Mouse (Mus musculus): ENCODE results near the gene Pde4c. TPM values are rescaled to one million over a fixed set of nuclear protein-coding genes. Genes with fewer than 3 reads are reported as not detected.

Gene Pde4c
- polyA plus RNA-seq, 1 experiment from 2014 or later = not detected

DNA sequence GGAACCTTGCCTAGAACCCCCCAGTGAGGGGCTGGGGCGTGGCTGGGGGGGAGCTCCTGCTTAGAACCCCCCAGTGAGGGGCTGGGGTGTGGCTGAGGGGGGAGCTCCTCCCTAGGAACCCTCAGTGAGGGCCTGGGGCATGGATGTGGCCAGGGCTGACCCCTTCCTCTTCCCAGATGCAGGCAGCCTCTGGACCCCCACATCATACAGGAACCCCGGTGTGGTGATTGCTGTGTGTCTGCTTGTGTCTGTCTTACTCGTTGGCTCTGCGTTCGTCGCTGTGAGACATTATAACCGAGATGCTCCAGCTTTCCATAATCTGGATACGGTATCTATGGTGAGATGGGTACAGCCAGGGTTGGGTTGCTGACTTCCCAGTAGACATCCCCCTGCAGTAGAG lies 1.9 kb upstream of the Pde4c start:
- Histone ChIP-seq H3K27ac (no peak overlapping the region), H3K79me2 (ENCODE audit: inconsistent target) (no peaks in the 10 kb centered on the region), H3K36me3 (ENCODE audit: inconsistent target) (no peaks in the 10 kb centered on the region), H3K4me3 (ENCODE audit: inconsistent target) (no peak overlapping the region)
- WGBS (ENCODE audit: missing documents) = 97% methylated on average over 8 of the region's 8 CpGs

DNA sequence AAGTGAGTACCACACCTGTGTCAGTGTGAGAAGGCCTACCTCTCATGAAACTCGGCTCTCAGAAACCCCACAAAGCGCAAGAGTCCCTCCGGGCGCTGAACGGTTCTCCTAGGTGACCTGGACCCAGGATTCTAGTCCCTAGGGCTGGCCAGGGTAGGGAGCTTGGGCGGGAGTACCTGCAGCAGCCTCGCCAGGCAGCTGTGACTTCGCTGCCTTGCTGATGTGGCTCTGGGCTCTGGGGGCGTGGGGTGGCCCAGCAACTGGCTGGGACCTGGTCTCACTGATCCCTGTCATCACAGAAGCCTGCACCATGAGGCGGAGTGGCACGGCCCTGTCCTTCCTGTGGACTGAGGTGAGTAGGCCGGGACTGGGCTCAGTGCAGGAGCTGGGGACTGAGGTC lies 696 bp downstream of the Pde4c start:
- no peak overlapping the region for H3K4me3 ChIP-seq (ENCODE audit: inconsistent target)

DNA sequence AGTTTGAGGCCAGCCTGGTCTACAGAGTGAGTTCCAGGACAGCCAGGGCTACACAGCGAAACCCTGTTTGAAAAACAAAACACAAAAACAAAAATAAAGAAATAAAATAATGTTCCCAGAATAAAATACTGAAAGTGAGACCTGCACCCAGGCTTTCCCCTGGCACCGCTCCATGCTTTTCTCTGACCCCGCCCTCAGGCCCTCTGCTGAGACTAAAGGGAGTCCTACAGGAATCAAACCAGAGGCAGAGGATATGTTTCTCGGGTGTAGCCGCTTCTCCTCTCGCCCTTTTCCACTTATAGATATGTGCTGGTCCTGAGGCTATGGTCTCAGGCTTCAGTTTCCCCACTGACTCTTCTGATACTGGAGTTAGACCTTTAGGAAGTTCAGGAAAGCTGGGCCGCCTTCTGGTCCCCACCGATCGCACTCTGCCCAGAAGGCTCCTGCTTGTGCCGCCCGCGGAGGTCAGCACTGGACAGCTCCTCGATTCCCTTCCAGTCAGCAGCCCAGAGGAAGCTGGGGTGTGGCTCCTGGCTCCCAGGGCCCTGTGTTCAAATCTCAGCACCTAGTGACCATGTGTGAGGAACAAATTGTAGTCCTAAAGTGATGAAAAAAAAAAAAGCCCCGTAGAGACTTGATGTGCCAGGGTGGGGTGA lies 2.4 kb downstream of the Pde4c start:
- no peak overlapping the region for H3K4me3 ChIP-seq (ENCODE audit: inconsistent target)
- no peak overlapping the region for H3K27ac ChIP-seq
- H3K79me2 ChIP-seq (ENCODE audit: inconsistent target) = no peaks in the 10 kb centered on the region
- no peaks in the 10 kb centered on the region for H3K36me3 ChIP-seq (ENCODE audit: inconsistent target)
- WGBS (ENCODE audit: missing documents) = 50% methylated on average over 14 of the region's 14 CpGs

More for the DNA sequence above, 696 bp downstream of the Pde4c start:
- WGBS (ENCODE audit: missing documents) = 92% methylated on average over 11 of the region's 12 CpGs
- H3K36me3 ChIP-seq (ENCODE audit: inconsistent target) = no peaks in the 10 kb centered on the region
- H3K27ac ChIP-seq = no peak overlapping the region
- H3K79me2 ChIP-seq (ENCODE audit: inconsistent target) = no peaks in the 10 kb centered on the region

DNA sequence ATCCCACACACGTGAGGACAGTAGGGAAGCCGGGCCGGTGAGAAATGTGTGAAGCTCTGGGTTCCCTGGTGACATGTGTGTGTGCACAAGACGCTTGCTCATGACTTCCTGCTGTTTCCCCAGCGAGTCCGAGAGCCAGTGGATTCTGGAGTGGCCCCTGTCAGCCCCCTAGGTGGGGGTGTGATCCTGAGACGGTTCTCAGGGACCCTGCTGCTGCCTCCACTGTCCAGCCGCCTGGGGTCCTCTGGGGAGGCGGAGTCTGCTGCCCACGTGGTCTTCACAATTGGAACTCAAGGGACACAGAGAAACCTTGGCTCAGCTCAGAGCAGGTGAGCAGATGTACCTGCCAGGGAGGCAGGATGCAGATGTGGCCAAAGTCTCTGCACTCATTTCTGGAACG lies 3.2 kb downstream of the Pde4c start:
- no peaks in the 10 kb centered on the region for H3K36me3 ChIP-seq (ENCODE audit: inconsistent target)
- no peak overlapping the region for H3K4me3 ChIP-seq (ENCODE audit: inconsistent target)
- no peaks in the 10 kb centered on the region for H3K79me2 ChIP-seq (ENCODE audit: inconsistent target)
- no peak overlapping the region for H3K27ac ChIP-seq
- WGBS (ENCODE audit: missing documents) = 36% methylated on average over 11 of the region's 11 CpGs

DNA sequence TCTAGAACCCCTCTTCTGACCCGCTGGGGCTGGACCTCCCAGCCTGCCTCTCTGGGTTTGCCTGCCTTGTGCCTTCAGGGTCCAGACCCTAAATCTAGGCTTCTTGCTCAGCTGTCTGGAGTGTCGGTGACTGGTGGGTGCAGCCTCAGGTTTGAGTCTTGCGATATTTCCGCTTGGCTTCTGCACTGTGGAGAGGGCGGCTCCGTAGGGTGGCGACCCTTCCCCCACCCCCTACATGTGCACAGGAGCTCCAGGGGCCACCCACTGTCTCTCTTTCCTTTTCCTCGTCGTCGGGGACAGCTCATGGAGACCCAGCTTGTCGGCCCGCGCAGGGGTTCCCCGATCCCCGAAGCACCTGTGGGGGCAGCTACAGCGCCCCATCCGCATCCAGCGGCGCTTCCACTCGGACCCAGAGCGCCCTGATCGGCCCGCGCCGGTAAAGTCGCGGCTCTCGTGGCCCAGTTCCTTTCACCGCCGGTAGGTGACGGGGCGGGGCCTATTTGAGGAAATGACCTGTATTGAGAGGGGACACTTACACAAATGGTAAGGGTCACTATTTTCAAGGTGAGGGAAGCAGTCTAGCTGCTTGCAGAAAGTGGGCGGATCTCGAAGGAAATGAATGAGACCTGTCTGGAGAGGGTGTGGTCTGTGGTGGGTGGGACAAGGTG lies 6.4 kb downstream of the Pde4c start:
- no peak overlapping the region for H3K4me3 ChIP-seq (ENCODE audit: inconsistent target)
- H3K79me2 ChIP-seq (ENCODE audit: inconsistent target) = no peaks in the 10 kb centered on the region
- H3K27ac ChIP-seq = no peak overlapping the region
- no peaks in the 10 kb centered on the region for H3K36me3 ChIP-seq (ENCODE audit: inconsistent target)
- WGBS (ENCODE audit: missing documents) = 4% methylated on average over 31 of the region's 34 CpGs

DNA sequence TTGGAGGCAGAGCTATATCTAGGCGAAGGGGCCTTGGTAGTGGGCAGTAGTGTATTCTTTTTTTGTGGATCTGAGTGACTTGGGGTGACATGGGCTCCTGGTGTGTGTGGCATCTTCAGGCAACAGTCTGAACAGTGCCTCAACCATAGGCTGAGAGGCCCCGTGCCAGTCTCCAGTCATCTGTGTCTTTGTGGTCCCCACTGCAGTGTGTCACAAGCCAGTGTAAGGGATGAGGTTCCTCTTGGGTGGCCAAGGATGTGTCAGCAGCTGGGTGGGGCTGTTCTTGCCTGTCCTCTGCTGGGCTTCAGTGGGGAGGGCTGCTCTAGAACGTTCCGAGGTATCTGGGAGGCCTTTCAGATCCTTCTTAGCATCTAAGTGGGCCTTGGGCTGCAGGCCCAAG lies 7.4 kb downstream of the Pde4c start:
- Histone ChIP-seq H3K36me3 (ENCODE audit: inconsistent target) (no peaks in the 10 kb centered on the region), H3K27ac (no peak overlapping the region), H3K79me2 (ENCODE audit: inconsistent target) (no peaks in the 10 kb centered on the region), H3K4me3 (ENCODE audit: inconsistent target) (no peak overlapping the region)
- WGBS (ENCODE audit: missing documents) = 68% methylated on average over 4 of the region's 4 CpGs

DNA sequence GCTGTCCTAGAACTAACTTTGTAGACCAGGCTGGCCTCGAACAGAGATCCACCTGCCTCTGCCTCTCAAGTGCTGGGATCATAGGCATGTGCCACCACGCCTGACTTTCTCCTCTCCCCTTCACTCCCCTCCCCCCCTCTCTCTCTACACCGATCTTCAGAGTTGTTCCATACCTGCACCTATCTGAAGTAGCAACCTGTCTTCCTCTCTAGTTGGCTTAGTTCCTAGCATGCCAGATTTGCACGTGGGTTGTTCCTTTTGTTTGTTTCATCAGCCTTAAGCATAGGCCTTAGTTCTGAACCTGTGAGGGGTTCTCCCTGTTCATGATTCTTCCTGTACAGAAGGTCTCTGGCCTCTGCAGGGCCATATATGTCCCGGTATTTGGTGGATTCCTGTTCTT lies 14.2 kb downstream of the Pde4c start:
- 73% methylated on average over 5 of the region's 5 CpGs for WGBS (ENCODE audit: missing documents)
- no peak overlapping the region for H3K4me3 ChIP-seq (ENCODE audit: inconsistent target)
- no peaks in the 10 kb centered on the region for H3K36me3 ChIP-seq (ENCODE audit: inconsistent target)
- no peaks in the 10 kb centered on the region for H3K79me2 ChIP-seq (ENCODE audit: inconsistent target)
- no peak overlapping the region for H3K27ac ChIP-seq

DNA sequence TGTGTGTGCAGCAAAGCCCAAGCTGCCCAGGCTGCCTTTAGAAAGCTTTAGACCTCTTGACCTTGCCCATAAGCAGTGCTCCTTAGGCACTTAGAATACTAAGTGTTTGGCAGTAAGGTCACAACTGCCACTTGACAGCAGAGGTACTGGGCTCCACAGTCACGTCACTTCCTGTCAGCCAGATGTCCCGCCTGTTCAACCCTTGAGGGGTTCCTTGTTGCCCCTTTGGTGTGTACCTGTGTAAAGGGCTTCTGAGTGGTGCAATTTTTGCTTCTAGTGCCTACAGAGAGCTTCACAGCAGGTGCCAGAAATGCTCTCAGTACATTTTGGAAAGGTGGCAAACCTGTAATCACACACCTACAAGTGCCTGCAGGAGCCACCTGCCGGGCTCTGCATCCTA lies 14.7 kb downstream of the Pde4c start:
- no peaks in the 10 kb centered on the region for H3K79me2 ChIP-seq (ENCODE audit: inconsistent target)
- H3K4me3 ChIP-seq (ENCODE audit: inconsistent target) = no peak overlapping the region
- H3K27ac ChIP-seq = no peak overlapping the region
- 47% methylated on average over 3 of the region's 3 CpGs for WGBS (ENCODE audit: missing documents)
- no peaks in the 10 kb centered on the region for H3K36me3 ChIP-seq (ENCODE audit: inconsistent target)

DNA sequence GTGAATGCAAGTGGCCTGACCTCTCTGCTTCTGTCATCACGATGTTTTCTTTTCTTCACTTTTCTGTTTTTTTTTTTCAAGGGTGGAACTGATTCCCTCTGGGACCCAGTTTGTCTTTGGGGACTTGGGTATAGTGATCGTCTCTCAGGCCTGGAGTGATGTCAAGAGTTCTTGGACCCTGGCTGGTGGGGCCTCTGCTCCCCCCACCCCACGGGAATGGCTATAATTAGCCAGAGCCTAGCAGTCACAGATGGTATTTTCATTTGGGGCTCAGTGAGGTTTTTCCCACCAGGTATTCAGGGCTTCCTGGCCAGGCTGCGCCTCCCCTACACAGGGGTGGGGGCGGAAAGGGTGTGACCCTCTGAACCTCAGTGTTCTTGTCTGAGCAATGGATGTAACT lies 18.1 kb downstream of the Pde4c start:
- H3K4me3 ChIP-seq (ENCODE audit: inconsistent target) = no peak overlapping the region
- WGBS (ENCODE audit: missing documents) = 79% methylated on average over 4 of the region's 5 CpGs
- H3K79me2 ChIP-seq (ENCODE audit: inconsistent target) = no peaks in the 10 kb centered on the region
- no peak overlapping the region for H3K27ac ChIP-seq
- H3K36me3 ChIP-seq (ENCODE audit: inconsistent target) = no peaks in the 10 kb centered on the region

DNA sequence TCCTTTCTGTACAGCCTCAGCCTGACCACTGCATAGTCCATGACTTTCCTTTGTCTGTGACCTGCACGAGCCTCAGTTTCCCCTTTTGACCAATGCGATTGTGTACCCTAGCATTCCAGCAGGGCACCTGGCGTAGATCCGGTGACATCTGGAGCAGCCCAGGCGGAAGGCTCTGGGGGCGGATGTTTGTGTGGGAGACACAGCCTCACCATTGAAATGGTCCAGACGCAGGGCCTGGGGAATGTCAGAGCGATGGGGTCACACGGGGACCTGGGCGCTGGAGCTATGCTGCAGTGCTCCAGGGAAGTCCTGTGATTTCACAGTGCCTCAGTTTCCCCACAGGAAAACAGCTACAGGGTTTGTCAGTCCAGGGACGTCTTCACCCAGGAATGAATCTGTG lies 18.7 kb downstream of the Pde4c start:
- 78% methylated on average over 11 of the region's 11 CpGs for WGBS (ENCODE audit: missing documents)
- H3K79me2 ChIP-seq (ENCODE audit: inconsistent target) = no peaks in the 10 kb centered on the region
- no peaks in the 10 kb centered on the region for H3K36me3 ChIP-seq (ENCODE audit: inconsistent target)
- H3K4me3 ChIP-seq (ENCODE audit: inconsistent target) = no peak overlapping the region
- no peak overlapping the region for H3K27ac ChIP-seq

DNA sequence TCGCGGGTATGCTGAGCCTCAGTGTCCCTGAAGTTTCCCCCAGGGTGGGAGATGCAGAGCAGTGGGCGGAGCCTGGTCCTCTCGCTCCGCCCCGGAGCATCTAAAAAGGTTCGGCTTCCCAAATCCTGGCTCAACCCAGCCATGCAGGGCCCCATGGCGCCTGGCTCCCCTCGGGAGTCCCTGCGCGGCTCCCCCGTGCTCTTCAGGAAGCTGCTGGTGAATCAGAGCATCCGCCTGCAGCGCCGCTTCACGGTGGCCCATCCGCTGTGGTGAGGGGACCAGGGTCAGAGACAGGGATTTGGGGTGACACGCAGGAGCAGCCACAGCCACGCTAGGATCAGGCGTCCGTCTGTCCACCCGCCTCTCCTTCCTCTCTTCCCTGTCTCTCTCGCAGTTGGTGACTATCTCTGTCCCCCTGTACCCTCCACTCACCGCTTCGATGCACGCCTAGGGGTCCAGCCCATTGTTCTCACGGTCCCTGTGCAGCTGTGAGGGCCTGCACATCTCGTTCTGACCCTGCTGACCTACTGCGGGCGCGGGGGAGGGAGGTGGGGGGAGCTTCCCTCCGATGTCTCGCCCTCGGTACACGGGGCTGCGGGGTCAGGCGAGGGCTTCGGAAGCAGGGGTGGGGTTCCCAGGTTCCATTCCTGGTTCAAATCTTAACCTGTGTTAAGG lies 19.6 kb downstream of the Pde4c start:
- no peak overlapping the region for H3K4me3 ChIP-seq (ENCODE audit: inconsistent target)

DNA sequence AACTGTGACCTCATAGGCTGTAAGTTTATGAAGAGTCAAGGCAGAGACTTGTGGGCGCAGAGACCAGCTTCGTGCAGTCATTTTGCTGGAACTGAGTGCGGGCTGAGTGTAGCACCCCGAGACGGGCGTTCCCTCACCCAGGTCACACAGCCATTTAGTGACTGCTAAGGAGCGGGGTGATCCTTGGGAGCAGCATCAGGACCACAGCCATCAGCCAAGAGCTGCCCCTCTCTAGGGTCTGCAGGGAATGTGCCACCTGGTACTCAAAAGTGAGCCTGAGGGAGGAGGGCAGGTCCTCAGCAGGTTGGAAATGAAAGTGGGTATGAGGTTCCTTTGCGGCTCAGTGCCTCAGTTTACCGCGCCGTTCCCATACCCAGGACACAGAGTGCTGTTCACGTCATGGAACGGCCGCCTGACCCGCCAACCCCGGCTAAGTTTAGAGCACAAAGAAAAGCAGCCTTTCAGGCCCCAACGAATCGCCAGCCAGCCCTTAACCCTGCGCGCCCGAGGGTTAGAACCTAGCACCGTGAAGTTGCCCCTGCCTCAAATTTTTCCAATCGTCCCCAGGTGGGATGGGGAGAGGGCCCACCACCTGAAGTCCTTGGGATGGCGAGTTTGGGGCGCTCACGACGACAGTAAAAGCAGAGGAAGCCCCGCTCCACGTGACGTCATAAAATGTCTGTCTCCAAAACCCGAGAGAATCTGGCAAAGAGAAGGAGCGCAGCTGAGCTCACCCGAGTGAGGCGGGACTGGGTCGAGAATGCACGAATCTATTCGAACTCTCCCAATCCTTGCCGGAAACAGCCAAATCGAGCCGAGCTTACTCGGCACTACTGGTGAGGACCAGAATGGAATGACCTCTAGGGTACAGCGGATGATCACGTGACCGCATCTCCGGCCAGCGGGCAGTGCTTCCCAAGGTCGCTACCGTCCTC lies 20.4 kb downstream of the Pde4c start:
- H3K36me3 ChIP-seq (ENCODE audit: inconsistent target) = no peaks in the 10 kb centered on the region
- H3K4me3 ChIP-seq (ENCODE audit: inconsistent target) = peak overlapping the region; percentile 17; the same call in 1 of the 2 replicates
- WGBS (ENCODE audit: missing documents) = 6% methylated on average over 48 of the region's 48 CpGs
- no peak overlapping the region for H3K27ac ChIP-seq
- H3K79me2 ChIP-seq (ENCODE audit: inconsistent target) = no peaks in the 10 kb centered on the region

More for the DNA sequence above, 19.6 kb downstream of the Pde4c start:
- WGBS (ENCODE audit: missing documents) = 9% methylated on average over 34 of the region's 38 CpGs
- Histone ChIP-seq H3K36me3 (ENCODE audit: inconsistent target) (no peaks in the 10 kb centered on the region), H3K79me2 (ENCODE audit: inconsistent target) (no peaks in the 10 kb centered on the region), H3K27ac (no peak overlapping the region)

DNA sequence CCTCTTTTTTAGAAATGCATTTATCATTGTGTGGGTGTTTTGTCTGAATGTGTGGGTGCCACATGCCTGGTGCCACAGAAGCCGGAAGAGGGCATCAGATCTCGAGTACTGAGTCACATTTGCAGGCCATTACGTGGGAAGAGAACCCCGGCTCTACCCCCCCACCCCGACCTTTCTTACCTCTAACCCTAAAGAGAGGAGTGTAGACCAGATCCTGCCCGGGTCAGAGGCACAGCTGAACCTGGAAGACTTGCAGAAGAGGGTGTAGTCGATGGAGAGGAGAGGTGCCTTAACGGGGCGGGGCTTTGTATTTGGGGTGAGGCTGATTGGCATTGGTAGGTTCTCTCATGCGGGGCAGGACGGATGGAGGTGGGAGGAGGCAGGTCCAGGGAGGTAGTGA lies 21.3 kb downstream of the Pde4c start:
- no peaks in the 10 kb centered on the region for H3K79me2 ChIP-seq (ENCODE audit: inconsistent target)
- H3K27ac ChIP-seq = no peak overlapping the region
- no peak overlapping the region for H3K4me3 ChIP-seq (ENCODE audit: inconsistent target)
- WGBS (ENCODE audit: missing documents) = 59% methylated on average over 11 of the region's 11 CpGs
- H3K36me3 ChIP-seq (ENCODE audit: inconsistent target) = no peaks in the 10 kb centered on the region

DNA sequence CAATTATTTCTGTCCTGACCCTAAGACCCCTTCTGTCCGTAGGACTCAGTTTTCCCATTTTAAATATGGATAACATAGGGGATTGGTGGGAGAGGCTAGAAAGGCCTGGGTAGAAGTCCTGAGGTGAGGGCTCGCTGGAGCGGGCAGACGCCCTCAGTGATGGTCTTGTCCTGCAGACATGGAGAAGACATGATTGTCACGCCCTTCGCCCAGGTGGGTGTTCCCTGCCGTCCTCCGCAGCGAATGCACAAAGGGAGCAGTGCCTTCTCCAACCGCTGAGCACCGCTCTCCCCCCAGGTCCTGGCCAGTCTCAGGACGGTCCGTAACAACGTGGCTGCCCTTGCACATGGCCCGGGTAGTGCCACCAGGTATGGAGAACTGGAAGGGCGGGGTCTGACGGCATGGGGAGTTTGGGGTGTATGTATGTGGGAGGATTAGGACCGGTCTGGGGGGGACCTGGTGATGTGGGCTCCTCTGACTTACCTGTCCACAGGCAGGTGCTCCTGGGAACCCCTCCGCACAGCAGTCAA lies 22.2 kb downstream of the Pde4c start:
- Histone ChIP-seq H3K4me3 (ENCODE audit: inconsistent target) (no peak overlapping the region), H3K36me3 (ENCODE audit: inconsistent target) (no peaks in the 10 kb centered on the region), H3K27ac (no peak overlapping the region), H3K79me2 (ENCODE audit: inconsistent target) (no peaks in the 10 kb centered on the region)
- WGBS (ENCODE audit: missing documents) = 79% methylated on average over 19 of the region's 19 CpGs

All from macrophage (primary cell).